Mouse (Mus musculus): Measurements from ENCODE around the gene Ptprf. TPM values are rescaled to one million over a fixed set of nuclear protein-coding genes. Genes with fewer than 3 reads are reported as not detected.

Ptprf gene
- polyA plus RNA-seq, 1 experiment = 154 TPM

GRCm38 (mm10) chr4:118198606-118199005, 92.6 kb downstream of the Ptprf start:
- TF ChIP-seq CTCF (IDR thresholded peaks at IDR 0.05; ENCODE audit: borderline replicate concordance, extremely low read depth, insufficient read depth, insufficient read length) (no peak), POLR2A (IDR thresholded peaks at IDR 0.05; ENCODE audit: borderline replicate concordance, extremely low read depth, insufficient read depth, insufficient read length, poor library complexity, severe bottlenecking) (no peak)

GRCm38 (mm10) chr4:118196185-118196584, 95.0 kb downstream of the Ptprf start:
- TF ChIP-seq POLR2A (IDR thresholded peaks at IDR 0.05; ENCODE audit: borderline replicate concordance, extremely low read depth, insufficient read depth, insufficient read length, poor library complexity, severe bottlenecking) = no peak
- no peak for TF ChIP-seq CTCF (IDR thresholded peaks at IDR 0.05; ENCODE audit: borderline replicate concordance, extremely low read depth, insufficient read depth, insufficient read length)
- DNase-seq (ENCODE audit: low read depth) = no peak

More at GRCm38 (mm10) chr4:118198606-118199005, 92.6 kb downstream of the Ptprf start:
- no peak for DNase-seq (ENCODE audit: low read depth)

- TF ChIP-seq POLR2A (IDR thresholded peaks at IDR 0.05; ENCODE audit: borderline replicate concordance, extremely low read depth, insufficient read depth, insufficient read length, poor library complexity, severe bottlenecking) (no peak), CTCF (IDR thresholded peaks at IDR 0.05; ENCODE audit: borderline replicate concordance, extremely low read depth, insufficient read depth, insufficient read length) (no peak)
- no peak for DNase-seq (ENCODE audit: low read depth)
Measured at GRCm38 (mm10) chr4:118180301-118181080, 110.7 kb downstream of the Ptprf start.

- peak; percentile 54; the same call in 1 of the 2 replicates for TF ChIP-seq POLR2A (IDR thresholded peaks at IDR 0.05; ENCODE audit: borderline replicate concordance, extremely low read depth, insufficient read depth, insufficient read length, poor library complexity, severe bottlenecking)
- TF ChIP-seq CTCF (IDR thresholded peaks at IDR 0.05; ENCODE audit: borderline replicate concordance, extremely low read depth, insufficient read depth, insufficient read length) = no peak
- DNase-seq (ENCODE audit: low read depth) = peak; percentile 100
Measured at GRCm38 (mm10) chr4:118179467-118180300, 111.5 kb downstream of the Ptprf start, which contains the start of gene Kdm4a. Gene Kdm4a (minus strand): TSS chr4:118180043.

GRCm38 (mm10) chr4:118178952-118179466, 112.2 kb downstream of the Ptprf start:
- DNase-seq (ENCODE audit: low read depth) = no peak
- TF ChIP-seq POLR2A (IDR thresholded peaks at IDR 0.05; ENCODE audit: borderline replicate concordance, extremely low read depth, insufficient read depth, insufficient read length, poor library complexity, severe bottlenecking) = no peak
- no peak for TF ChIP-seq CTCF (IDR thresholded peaks at IDR 0.05; ENCODE audit: borderline replicate concordance, extremely low read depth, insufficient read depth, insufficient read length)

GRCm38 (mm10) chr4:118172461-118172860, 118.7 kb downstream of the Ptprf start:
- TF ChIP-seq POLR2A (IDR thresholded peaks at IDR 0.05; ENCODE audit: borderline replicate concordance, extremely low read depth, insufficient read depth, insufficient read length, poor library complexity, severe bottlenecking) = no peak
- no peak for TF ChIP-seq CTCF (IDR thresholded peaks at IDR 0.05; ENCODE audit: borderline replicate concordance, extremely low read depth, insufficient read depth, insufficient read length)
- no peak for DNase-seq (ENCODE audit: low read depth)

GRCm38 (mm10) chr4:118171006-118171405, 120.2 kb downstream of the Ptprf start:
- TF ChIP-seq POLR2A (IDR thresholded peaks at IDR 0.05; ENCODE audit: borderline replicate concordance, extremely low read depth, insufficient read depth, insufficient read length, poor library complexity, severe bottlenecking) = no peak
- TF ChIP-seq CTCF (IDR thresholded peaks at IDR 0.05; ENCODE audit: borderline replicate concordance, extremely low read depth, insufficient read depth, insufficient read length) = peak; percentile 55; the same call in 1 of the 2 replicates
- DNase-seq (ENCODE audit: low read depth) = no peak

GRCm38 (mm10) chr4:118162123-118162522, 129.1 kb downstream of the Ptprf start:
- TF ChIP-seq CTCF (IDR thresholded peaks at IDR 0.05; ENCODE audit: borderline replicate concordance, extremely low read depth, insufficient read depth, insufficient read length) = no peak
- no peak for TF ChIP-seq POLR2A (IDR thresholded peaks at IDR 0.05; ENCODE audit: borderline replicate concordance, extremely low read depth, insufficient read depth, insufficient read length, poor library complexity, severe bottlenecking)
- no peak for DNase-seq (ENCODE audit: low read depth)

Other genes starting within 250 kb of the Ptprf start
- gene St3gal3, start 156.5 kb downstream of the Ptprf start, polyA plus RNA-seq (2012; rRNA removed) = 30.5 and 36.9 TPM in 2 replicates
- 100 and 109 TPM in 2 replicates for gene Kdm4a, start 111.4 kb downstream of the Ptprf start, polyA plus RNA-seq (2012; rRNA removed)
- 32.5 and 48.7 TPM in 2 replicates for gene Szt2, start 117.9 kb upstream of the Ptprf start, polyA plus RNA-seq (2012; rRNA removed)
- gene Med8, start 117.9 kb upstream of the Ptprf start, polyA plus RNA-seq (2012; rRNA removed) = 83.4 and 95.1 TPM in 2 replicates
- 48.5 and 56.6 TPM in 2 replicates for gene Elovl1, start 136.7 kb upstream of the Ptprf start, polyA plus RNA-seq (2012; rRNA removed)
- 54.5 and 108 TPM in 2 replicates for gene Cdc20, start 145.9 kb upstream of the Ptprf start, polyA plus RNA-seq (2012; rRNA removed)
- gene Mpl, start 166.1 kb upstream of the Ptprf start, polyA plus RNA-seq (2012; rRNA removed) = 0.08 and 0.26 TPM in 2 replicates
- gene Tie1, start 198.7 kb upstream of the Ptprf start, polyA plus RNA-seq (2012; rRNA removed) = 18.8 and 23.1 TPM in 2 replicates
- 0.27 and 0.29 TPM in 2 replicates for gene 2610528J11Rik, start 235.6 kb upstream of the Ptprf start, polyA plus RNA-seq (2012; rRNA removed)

Measured in brain, embryonic 14.5 days (tissue).